Mouse (Mus musculus) bone marrow, adult 2 months (tissue): ENCODE results near the gene Krt12.

Source experiments
- CTCF ChIP-seq: fragments of 200-500 bp; IDR thresholded peaks from 2 replicates; pipeline ENCODE4 v1.5.1; 2011; ENCODE audit warnings: low read length, control low read depth; ENCODE audit not compliant: control insufficient read depth, insufficient read depth
- POLR2A ChIP-seq: fragments of 200-500 bp; IDR thresholded peaks from 2 replicates; pipeline ENCODE4 v1.6.1; 2011; ENCODE audit warnings: low read depth, mild to moderate bottlenecking, control low read depth, low read length, borderline replicate concordance; ENCODE audit not compliant: control insufficient read depth

DNA sequence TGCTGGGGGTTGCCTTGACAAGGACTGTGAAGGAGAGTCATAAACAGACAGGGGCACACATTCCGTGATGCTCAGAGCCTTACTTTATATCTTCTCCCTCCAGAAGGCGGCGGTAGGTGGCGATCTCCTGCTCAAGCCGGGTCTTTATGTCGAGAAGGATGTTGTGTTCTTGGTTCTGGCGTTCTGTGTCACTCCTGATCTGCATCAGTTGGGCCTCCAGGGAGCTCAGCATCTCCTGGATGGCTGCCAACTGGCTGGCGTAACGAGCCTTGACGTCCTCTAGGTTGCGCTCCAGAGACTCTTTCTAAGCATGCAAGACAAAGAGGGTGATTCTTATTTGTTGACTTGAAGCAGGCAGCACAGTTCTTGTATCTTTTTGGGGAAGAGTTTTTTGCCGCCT is 8.6 kb upstream of the Krt12 start:
- TF ChIP-seq CTCF (no peak), POLR2A (no peak)
